Mouse (Mus musculus) intestine, embryonic 15.5 days (tissue): ENCODE data around the gene Olfr1274-ps. TPM values are rescaled to one million over a fixed set of nuclear protein-coding genes. Genes with fewer than 3 reads are reported as not detected.
A peak's percentile ranks its signal among the peaks of the same experiment; 100 is the strongest.
"Not testable (repeated sequence)": the region's sequence is repeated elsewhere in the genome, so short reads cannot be mapped to it uniquely, and the experiment has no call there.

Experiments
- ATAC-seq: fragments of 200-750 bp; cut with Nextera tagmentation; 2 replicates; pipeline ENCODE4 v1.8.0; 2017; ENCODE audit warnings: moderate TSS enrichment, moderate library complexity
- H3K27ac ChIP-seq: fragments of 300-500 bp; sonication (generic); 2 replicates; pipeline ENCODE4 v1.5.1; 2015; ENCODE audit warnings: mild to moderate bottlenecking, inconsistent platforms
- H3K27me3 ChIP-seq: fragments of 300-500 bp; sonication (generic); replicated peaks from 2 replicates; pipeline ENCODE4 v1.6.1; 2015; ENCODE audit warnings: inconsistent platforms
- H3K36me3 ChIP-seq: fragments of 300-500 bp; sonication (generic); 2 replicates; pipeline ENCODE4 v1.6.1; 2015; ENCODE audit warnings: inconsistent platforms
- H3K4me1 ChIP-seq: fragments of 300-500 bp; sonication (generic); replicated peaks from 2 replicates; pipeline ENCODE4 v1.6.1; 2015; ENCODE audit warnings: inconsistent platforms
- H3K4me2 ChIP-seq: fragments of 300-500 bp; sonication (generic); replicated peaks from 2 replicates; pipeline ENCODE4 v1.6.1; 2015; ENCODE audit warnings: mild to moderate bottlenecking, inconsistent platforms
- H3K4me3 ChIP-seq: fragments of 300-500 bp; sonication (generic); replicated peaks from 2 replicates; pipeline ENCODE4 v1.5.1; 2015; ENCODE audit warnings: inconsistent platforms
- H3K9ac ChIP-seq: fragments of 300-500 bp; sonication (generic); 2 replicates; pipeline ENCODE4 v1.6.1; 2015; ENCODE audit warnings: inconsistent platforms
- H3K9me3 ChIP-seq: fragments of 300-500 bp; sonication (generic); 2 replicates; pipeline ENCODE4 v1.6.1; 2016; ENCODE audit warnings: inconsistent platforms
- WGBS: fragments of 180-500 bp; shearing (Covaris S2); methylation state at CpG from one replicate; pipeline ENCODE4 v1.1.7; 2015; 5-methylcytosine and 5-hydroxymethylcytosine counted together
- polyA plus RNA-seq: library from polyadenylated mRNA; unstranded; fragments of >200 nt; fragmentation: Nextera tagmentation; extraction: Ambion mirVana; gene quantifications from 2 replicates; pipeline ENCODE4 v1.2.1, GENCODE M21; 2015

The Olfr1274-ps gene
- polyA plus RNA-seq, result not detected in 2 replicates

GRCm38 (mm10) chr2:90398633-90399107 lies at the start of gene Olfr1274-ps:
Olfr1274-ps (plus strand) TSS chr2:90398683.
- H3K4me2 ChIP-seq, H3K27ac ChIP-seq, H3K4me3 ChIP-seq, H3K4me1 ChIP-seq, ATAC-seq, H3K9me3 ChIP-seq, H3K36me3 ChIP-seq, H3K9ac ChIP-seq, H3K27me3 ChIP-seq: not testable (repeated sequence)
- WGBS, result 67% methylated on average over 7 of the region's 7 CpGs

GRCm38 (mm10) chr2:90351047-90351446 lies 47.4 kb upstream of the Olfr1274-ps start:
- not testable (repeated sequence) for H3K9ac ChIP-seq, H3K9me3 ChIP-seq, H3K36me3 ChIP-seq, H3K4me2 ChIP-seq, H3K27me3 ChIP-seq, H3K27ac ChIP-seq, ATAC-seq, H3K4me1 ChIP-seq, H3K4me3 ChIP-seq
- no CpG with 5 or more reads among the region's 6 CpGs for WGBS

- H3K9me3 ChIP-seq, H3K9ac ChIP-seq, H3K27me3 ChIP-seq, H3K27ac ChIP-seq, H3K36me3 ChIP-seq, H3K4me2 ChIP-seq, H3K4me1 ChIP-seq, H3K4me3 ChIP-seq: not testable (repeated sequence)
- WGBS, result no CpG with 5 or more reads among the region's 3 CpGs
- ATAC-seq, result peak; percentile 74
Measured at GRCm38 (mm10) chr2:90351540-90351939, 46.9 kb upstream of the Olfr1274-ps start.

DNA sequence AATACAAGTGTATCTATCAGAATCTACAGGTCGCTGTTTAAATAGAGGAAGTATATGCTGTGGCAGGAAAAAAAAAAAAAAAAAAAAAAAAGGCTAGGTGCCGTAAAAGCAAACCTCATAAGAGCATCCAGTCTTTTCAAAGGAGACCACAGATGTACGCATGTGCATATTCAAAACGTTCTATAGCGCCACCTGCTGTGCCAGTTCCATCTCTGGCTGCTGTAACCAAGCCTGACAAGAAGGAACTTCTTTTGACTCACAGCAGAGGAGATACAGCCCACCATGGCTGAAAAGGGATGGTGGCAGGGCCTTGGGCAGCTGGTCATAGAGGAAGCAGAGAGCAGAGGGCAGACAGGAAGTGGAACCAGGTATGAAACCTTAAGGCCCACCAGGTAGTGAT lies 39.3 kb upstream of the Olfr1274-ps start:
- not testable (repeated sequence) for H3K4me1 ChIP-seq, H3K4me2 ChIP-seq, H3K27me3 ChIP-seq, H3K27ac ChIP-seq, ATAC-seq, H3K36me3 ChIP-seq, H3K9ac ChIP-seq, H3K4me3 ChIP-seq, H3K9me3 ChIP-seq
- no CpG with 5 or more reads among the region's 5 CpGs for WGBS

DNA sequence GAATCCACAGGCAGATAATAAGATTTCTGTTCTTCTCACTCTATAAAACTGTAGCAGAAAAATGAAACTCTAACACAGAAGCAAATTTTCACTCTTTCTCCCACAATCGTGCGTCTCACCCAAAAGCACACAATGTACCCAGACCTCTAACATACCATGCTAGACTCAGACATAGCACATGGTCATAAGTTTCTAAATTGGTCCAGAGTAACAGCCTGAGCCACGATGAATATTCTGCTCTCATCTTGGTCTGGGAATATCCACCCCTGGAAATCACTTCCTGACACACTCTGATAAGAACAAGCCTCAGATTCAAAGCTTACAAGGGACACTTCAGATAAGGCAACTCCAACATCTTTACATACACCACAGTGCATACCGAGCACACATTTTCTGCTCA lies 38.3 kb upstream of the Olfr1274-ps start:
- H3K4me2 ChIP-seq, H3K9ac ChIP-seq, H3K27ac ChIP-seq, H3K4me1 ChIP-seq, H3K27me3 ChIP-seq, H3K4me3 ChIP-seq, H3K9me3 ChIP-seq, H3K36me3 ChIP-seq, ATAC-seq: not testable (repeated sequence)
- no CpG with 5 or more reads among the region's 4 CpGs for WGBS

GRCm38 (mm10) chr2:90414110-90414821 lies 15.8 kb downstream of the Olfr1274-ps start:
- not testable (repeated sequence) for H3K9me3 ChIP-seq, H3K9ac ChIP-seq, H3K4me3 ChIP-seq, H3K27ac ChIP-seq, H3K27me3 ChIP-seq, H3K4me1 ChIP-seq, H3K4me2 ChIP-seq, H3K36me3 ChIP-seq, ATAC-seq
- 77% methylated on average over 4 of the region's 4 CpGs for WGBS

DNA sequence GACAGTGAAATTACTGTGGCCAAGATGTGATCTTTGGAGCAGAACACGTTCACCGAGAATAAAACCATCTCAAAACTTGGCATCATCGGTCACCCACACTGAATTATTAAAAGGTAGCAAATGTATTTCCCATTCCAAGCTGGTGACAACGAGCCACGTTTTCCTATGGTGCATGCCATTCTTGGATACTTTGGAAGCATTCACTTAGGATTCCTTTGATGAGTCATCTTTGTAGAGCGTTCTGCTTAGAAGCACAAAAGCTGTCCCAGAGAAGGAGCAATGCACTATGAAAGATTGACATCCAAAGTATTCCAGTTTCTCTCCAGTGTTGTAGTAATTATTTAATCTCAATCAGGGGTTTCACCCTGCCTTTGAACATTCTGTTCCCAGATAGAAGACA lies 23.8 kb downstream of the Olfr1274-ps start:
- not testable (repeated sequence) for H3K9ac ChIP-seq, H3K27ac ChIP-seq, H3K4me1 ChIP-seq, H3K27me3 ChIP-seq, H3K4me2 ChIP-seq, ATAC-seq, H3K4me3 ChIP-seq, H3K36me3 ChIP-seq, H3K9me3 ChIP-seq
- WGBS, result 88% methylated on average over 6 of the region's 6 CpGs

GRCm38 (mm10) chr2:90424937-90425336 lies 26.5 kb downstream of the Olfr1274-ps start:
- H3K27ac ChIP-seq, H3K27me3 ChIP-seq, H3K4me2 ChIP-seq, ATAC-seq, H3K4me3 ChIP-seq, H3K9ac ChIP-seq, H3K4me1 ChIP-seq, H3K9me3 ChIP-seq, H3K36me3 ChIP-seq: not testable (repeated sequence)
- no CpG with 5 or more reads among the region's 4 CpGs for WGBS

- H3K4me3 ChIP-seq, H3K4me2 ChIP-seq, H3K4me1 ChIP-seq, H3K27me3 ChIP-seq, H3K9ac ChIP-seq, H3K36me3 ChIP-seq, H3K27ac ChIP-seq, H3K9me3 ChIP-seq: not testable (repeated sequence)
- no CpG with 5 or more reads among the region's 11 CpGs for WGBS
- peak; percentile 39; the same call in 1 of the 2 replicates for ATAC-seq
Measured at GRCm38 (mm10) chr2:90428988-90429717, 30.7 kb downstream of the Olfr1274-ps start.

DNA sequence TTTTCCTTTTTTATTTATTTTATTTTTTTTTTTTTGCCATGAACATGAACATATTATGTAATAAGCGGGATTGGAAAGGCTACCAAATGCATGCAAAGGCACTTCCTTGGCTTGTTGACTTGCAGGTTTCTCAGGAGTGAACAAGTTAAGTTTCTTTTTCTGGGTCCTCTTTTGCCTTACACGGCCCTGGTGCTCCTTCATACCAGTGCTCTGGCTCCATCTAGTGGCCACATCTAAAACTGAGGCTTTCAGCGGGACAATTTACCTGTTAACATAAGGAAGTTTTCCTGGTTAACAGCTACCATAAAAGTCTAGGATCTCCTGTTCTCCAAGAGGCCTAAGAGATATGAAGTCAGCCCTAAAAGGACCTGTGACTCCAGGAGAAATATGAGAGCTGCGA lies 31.3 kb downstream of the Olfr1274-ps start:
- not testable (repeated sequence) for H3K27ac ChIP-seq, H3K27me3 ChIP-seq, H3K4me3 ChIP-seq, H3K9me3 ChIP-seq, H3K36me3 ChIP-seq, H3K4me2 ChIP-seq, H3K9ac ChIP-seq, H3K4me1 ChIP-seq
- peak; percentile 71 for ATAC-seq
- no CpG with 5 or more reads among the region's 4 CpGs for WGBS

DNA sequence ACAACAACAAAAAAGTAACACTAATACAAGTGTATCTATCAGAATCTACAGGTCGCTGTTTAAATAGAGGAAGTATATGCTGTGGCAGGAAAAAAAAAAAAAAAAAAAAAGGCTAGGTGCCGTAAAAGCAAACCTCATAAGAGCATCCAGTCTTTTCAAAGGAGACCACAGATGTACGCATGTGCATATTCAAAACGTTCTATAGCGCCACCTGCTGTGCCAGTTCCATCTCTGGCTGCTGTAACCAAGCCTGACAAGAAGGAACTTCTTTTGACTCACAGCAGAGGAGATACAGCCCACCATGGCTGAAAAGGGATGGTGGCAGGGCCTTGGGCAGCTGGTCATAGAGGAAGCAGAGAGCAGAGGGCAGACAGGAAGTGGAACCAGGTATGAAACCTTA lies 39.0 kb downstream of the Olfr1274-ps start:
- H3K4me2 ChIP-seq, H3K27me3 ChIP-seq, H3K9me3 ChIP-seq, H3K4me1 ChIP-seq, H3K9ac ChIP-seq, H3K4me3 ChIP-seq, H3K36me3 ChIP-seq, ATAC-seq, H3K27ac ChIP-seq: not testable (repeated sequence)
- 85% methylated on average over 1 of the region's 5 CpGs for WGBS

GRCm38 (mm10) chr2:90440169-90440568 lies 41.7 kb downstream of the Olfr1274-ps start:
- not testable (repeated sequence) for H3K4me3 ChIP-seq, H3K27me3 ChIP-seq, ATAC-seq, H3K27ac ChIP-seq, H3K4me1 ChIP-seq, H3K9ac ChIP-seq, H3K4me2 ChIP-seq, H3K36me3 ChIP-seq, H3K9me3 ChIP-seq

DNA sequence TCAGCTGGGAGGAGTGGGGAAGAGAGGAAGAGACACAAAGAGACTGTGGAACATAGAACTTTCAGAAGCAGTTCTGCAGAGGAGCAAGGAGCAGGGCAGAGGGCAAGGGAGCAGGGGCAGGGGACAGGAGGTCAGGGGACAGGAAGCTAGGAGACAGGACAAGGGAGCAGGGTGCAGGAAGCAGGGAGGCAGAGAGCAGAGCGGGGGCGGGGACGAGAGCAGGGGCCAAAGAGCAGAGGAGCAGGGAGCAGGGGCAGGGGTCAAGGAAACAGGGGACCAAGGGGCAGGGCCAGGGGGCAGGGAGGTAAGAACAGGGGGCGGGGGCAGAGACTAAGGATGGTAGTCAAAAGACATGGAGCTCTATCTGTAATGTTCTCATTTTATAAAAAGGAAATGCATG lies 43.3 kb downstream of the Olfr1274-ps start:
- H3K27ac ChIP-seq, H3K4me3 ChIP-seq, H3K9ac ChIP-seq, H3K36me3 ChIP-seq, ATAC-seq, H3K27me3 ChIP-seq, H3K4me1 ChIP-seq, H3K4me2 ChIP-seq, H3K9me3 ChIP-seq: not testable (repeated sequence)
- 60% methylated on average over 4 of the region's 4 CpGs for WGBS
